Comparison of ENCODE assay signal across 12 mouse cellular contexts in the genomic region with DNA sequence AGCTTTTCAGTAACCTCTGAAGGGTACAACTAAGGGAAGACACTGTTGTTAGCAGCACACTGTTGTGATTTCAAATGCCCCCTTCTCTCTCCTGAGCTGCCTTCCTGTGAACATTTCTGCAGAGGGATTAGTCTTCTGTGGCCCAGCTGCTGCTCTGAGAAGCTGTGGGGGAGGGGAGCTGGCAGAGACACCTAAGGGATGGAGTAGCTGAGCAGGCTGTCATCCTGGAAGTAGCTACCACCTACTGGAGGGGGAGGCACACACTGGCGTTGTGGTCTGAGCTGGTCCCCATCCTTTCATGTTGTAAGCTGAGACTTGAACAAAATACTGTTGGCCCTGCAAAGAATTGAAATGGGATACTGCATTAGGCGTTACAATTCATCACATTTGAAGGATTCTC.
A peak's percentile ranks its signal among the peaks of the same experiment; 100 is the strongest.
DNase-seq lines count a peak whose midpoint lies in the region; ATAC-seq and TF ChIP-seq lines count a peak whose summit lies in the region.
"Had no signal": no experiment of that assay in that cellular context is flagged by ENCODE, and none has a peak within 500 bp of the region (broad histone marks: within the 10 kb centered on the region; RNA-seq: fewer than 3 reads in every experiment).

No protein-coding gene starts in this region.

- TF ChIP-seq CTCF in brain, embryonic 14.5 days (IDR thresholded peaks at IDR 0.05; ENCODE audit: borderline replicate concordance, extremely low read depth, insufficient read depth, insufficient read length), result no peak

- H3K9me3 ChIP-seq in forebrain, embryonic 14.5 days (replicated peaks; ENCODE audit: control insufficient read depth, low read length), result no peaks in the 10 kb centered on the region
- no peaks in the 10 kb centered on the region for H3K9me3 ChIP-seq in limb, embryonic 13.5 days
- H3K9me3 ChIP-seq in liver, embryonic 11.5 days (ENCODE audit: control insufficient read depth, low read length), result no peaks in the 10 kb centered on the region
- H3K9me3 ChIP-seq: embryonic facial prominence, embryonic 13.5 days; stomach, embryonic 15.5 days had no signal

- no peak overlapping the region for H3K4me2 ChIP-seq in forebrain, embryonic 14.5 days (ENCODE audit: low read length)
- H3K4me2 ChIP-seq in limb, embryonic 13.5 days (replicated peaks), result no peak overlapping the region
- no peak overlapping the region for H3K4me2 ChIP-seq in liver, embryonic 11.5 days
- H3K4me2 ChIP-seq: embryonic facial prominence, embryonic 13.5 days; stomach, embryonic 15.5 days had no signal

- DNase-seq in heart, postnatal 4 days, result peak; percentile 10
- DNase-seq in heart, adult 8-10 months (ENCODE audit: low spot score), result no peak
- DNase-seq in brain, embryonic 14.5 days (ENCODE audit: low read depth), result peak; percentile 82
- DNase-seq in forebrain, embryonic 14.5 days (ENCODE audit: low spot score), result peak; percentile 64
- no peak for DNase-seq in adrenal gland, adult (ENCODE audit: inconsistent age in 2 of 2, low spot score in 1 of 2)
- no peak for DNase-seq in adrenal gland, postnatal 36 days
- no peak for DNase-seq in liver, embryonic 11.5 days (ENCODE audit: low spot score)

- peak; percentile 48; the same call in 1 of the 2 replicates for ATAC-seq in forebrain, embryonic 14.5 days
- ATAC-seq in limb, embryonic 13.5 days (ENCODE audit: low FRiP score, low read depth), result peak; percentile 54; the same call in 1 of the 2 replicates
- no peak for ATAC-seq in liver, embryonic 11.5 days (replicated peaks; ENCODE audit: low FRiP score)

- H3K36me3 ChIP-seq in forebrain, embryonic 14.5 days (ENCODE audit: control insufficient read depth, insufficient read depth, low read length), result no peaks in the 10 kb centered on the region
- no peaks in the 10 kb centered on the region for H3K36me3 ChIP-seq in limb, embryonic 13.5 days
- H3K36me3 ChIP-seq in liver, embryonic 11.5 days (ENCODE audit: control insufficient read depth, insufficient read depth, low read length), result no peaks in the 10 kb centered on the region
- H3K36me3 ChIP-seq: embryonic facial prominence, embryonic 13.5 days; stomach, embryonic 15.5 days had no signal

- H3K27me3 ChIP-seq in forebrain, embryonic 14.5 days (replicated peaks; ENCODE audit: control insufficient read depth, insufficient read depth, low read length), result no peaks in the 10 kb centered on the region
- H3K27me3 ChIP-seq in limb, embryonic 13.5 days, result no peaks in the 10 kb centered on the region
- no peaks in the 10 kb centered on the region for H3K27me3 ChIP-seq in liver, embryonic 11.5 days (replicated peaks; ENCODE audit: control insufficient read depth, insufficient read depth, low read length)
- H3K27me3 ChIP-seq: CH12.LX; stomach, embryonic 15.5 days had no signal

- H3K4me1 ChIP-seq in forebrain, embryonic 14.5 days (ENCODE audit: control insufficient read depth, insufficient read depth, low read length), result peaks cover 8% of the 10 kb centered on the region; the same call in 1 of the 2 replicates
- peaks cover 19% of the 10 kb centered on the region for H3K4me1 ChIP-seq in limb, embryonic 13.5 days
- no peaks in the 10 kb centered on the region for H3K4me1 ChIP-seq in liver, embryonic 11.5 days (replicated peaks; ENCODE audit: control insufficient read depth, insufficient read depth, low read length)
- H3K4me1 ChIP-seq: stomach, embryonic 15.5 days had no signal

- no peak overlapping the region for H3K4me3 ChIP-seq in forebrain, embryonic 14.5 days (ENCODE audit: low read depth, low read length)
- H3K4me3 ChIP-seq in limb, embryonic 13.5 days, result no peak overlapping the region
- H3K4me3 ChIP-seq in liver, embryonic 11.5 days (ENCODE audit: low read depth, low read length), result no peak overlapping the region
- H3K4me3 ChIP-seq: embryonic facial prominence, embryonic 13.5 days; myocyte; stomach, embryonic 15.5 days had no signal

- no peak for TF ChIP-seq POLR2A in brain, embryonic 14.5 days (IDR thresholded peaks at IDR 0.05; ENCODE audit: borderline replicate concordance, extremely low read depth, insufficient read depth, insufficient read length, poor library complexity, severe bottlenecking)

- no peak overlapping the region for H3K27ac ChIP-seq in forebrain, embryonic 14.5 days (ENCODE audit: low read depth, low read length)
- no peak overlapping the region for H3K27ac ChIP-seq in limb, embryonic 13.5 days
- H3K27ac ChIP-seq in liver, embryonic 11.5 days (ENCODE audit: low read depth, low read length), result no peak overlapping the region
- H3K27ac ChIP-seq: embryonic facial prominence, embryonic 13.5 days; stomach, embryonic 15.5 days had no signal

- H3K9ac ChIP-seq in forebrain, embryonic 14.5 days (ENCODE audit: low read length), result no peak overlapping the region
- no peak overlapping the region for H3K9ac ChIP-seq in limb, embryonic 13.5 days
- no peak overlapping the region for H3K9ac ChIP-seq in liver, embryonic 11.5 days (ENCODE audit: low read depth, low read length)
- H3K9ac ChIP-seq: embryonic facial prominence, embryonic 13.5 days; stomach, embryonic 15.5 days had no signal

- WGBS in forebrain, embryonic 14.5 days, result 17% methylated on average over 2 of the region's 2 CpGs
- WGBS in limb, embryonic 13.5 days, result 18% methylated on average over 2 of the region's 2 CpGs
- 23% methylated on average over 2 of the region's 2 CpGs for WGBS in liver, embryonic 11.5 days

Comparison
In these comparisons a context has a peak if more than half of its experiments do, and no peak if none do; other contexts are left out.
1. DNase-seq: peak in heart, postnatal 4 days (single experiment), brain, embryonic 14.5 days (single experiment) and forebrain, embryonic 14.5 days (single experiment); none in heart, adult 8-10 months (single experiment), adrenal gland, adult (0 of 2), adrenal gland, postnatal 36 days (0 of 2) and liver, embryonic 11.5 days (single experiment).